ENCODE assay signal across 9 mouse cellular contexts in the genomic region with DNA sequence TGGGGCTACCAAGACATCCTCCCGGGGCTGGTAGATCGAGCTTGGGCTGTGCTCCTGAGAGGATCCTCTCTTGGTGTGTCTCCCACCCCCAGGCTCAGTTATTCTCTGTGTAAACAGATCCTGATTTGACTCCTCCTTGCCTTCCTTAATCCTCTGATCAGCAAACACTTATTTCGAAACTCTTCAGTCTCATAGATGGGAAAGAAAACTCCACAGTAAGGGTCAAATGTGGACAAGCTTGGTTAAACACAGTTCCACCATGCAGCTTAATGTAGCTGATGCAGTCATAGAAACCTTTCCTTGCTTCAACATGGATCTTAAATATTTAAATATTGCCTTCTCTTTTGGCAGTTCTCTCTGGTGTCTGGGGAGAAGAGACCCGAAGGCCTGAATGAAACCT.
DNase-seq lines count a peak whose midpoint lies in the region; ATAC-seq and TF ChIP-seq lines count a peak whose summit lies in the region.
"Had no signal": no experiment of that assay in that cellular context is flagged by ENCODE, and none has a peak within 500 bp of the region (broad histone marks: within the 10 kb centered on the region; RNA-seq: fewer than 3 reads in every experiment).

No protein-coding gene starts in this region.

- no peaks in the 10 kb centered on the region for H3K9me3 ChIP-seq in heart, embryonic 10.5 days
- H3K9me3 ChIP-seq in hindbrain, embryonic 14.5 days (ENCODE audit: control insufficient read depth, low read length), result no peaks in the 10 kb centered on the region
- H3K9me3 ChIP-seq in midbrain, embryonic 15.5 days, result no peaks in the 10 kb centered on the region

- no peak for ATAC-seq in hindbrain, embryonic 14.5 days (ENCODE audit: low FRiP score)
- ATAC-seq in midbrain, embryonic 15.5 days (replicated peaks), result no peak

- DNase-seq in heart, adult 11 months, result peak; percentile 33
- DNase-seq in heart, embryonic 10.5 days (ENCODE audit: low spot score), result no peak
- DNase-seq in hindbrain, embryonic 14.5 days (ENCODE audit: low spot score), result no peak
- DNase-seq in right cerebral cortex, adult 18-20 months, result no peak
- DNase-seq in cerebellum, adult 9-10 months, result no peak
- no peak for DNase-seq in adrenal gland, postnatal 14 days

- H3K27ac ChIP-seq in heart, embryonic 10.5 days, result no peak overlapping the region
- peak overlapping the region; percentile 61 for H3K27ac ChIP-seq in cortical plate, adult 2 months (ENCODE audit: insufficient read depth, low read length)
- peak overlapping the region; percentile 78 for H3K27ac ChIP-seq in hindbrain, embryonic 14.5 days
- H3K27ac ChIP-seq in midbrain, embryonic 15.5 days, result peak overlapping the region; percentile 55

- TF ChIP-seq CTCF in cortical plate, adult 2 months (IDR thresholded peaks at IDR 0.05; ENCODE audit: extremely low read depth, insufficient read depth, low read length), result no peak

- no peaks in the 10 kb centered on the region for H3K36me3 ChIP-seq in heart, embryonic 10.5 days
- no peaks in the 10 kb centered on the region for H3K36me3 ChIP-seq in hindbrain, embryonic 14.5 days (replicated peaks; ENCODE audit: control insufficient read depth, insufficient read depth)
- no peaks in the 10 kb centered on the region for H3K36me3 ChIP-seq in midbrain, embryonic 15.5 days (replicated peaks)

- TF ChIP-seq POLR2A in cortical plate, adult 2 months (IDR thresholded peaks at IDR 0.05; ENCODE audit: extremely low read depth, insufficient read depth, low read length), result no peak

- H3K4me1 ChIP-seq in heart, embryonic 10.5 days, result peaks cover 18% of the 10 kb centered on the region
- 0 out of 2 replicates have a peak, but pooled peaks cover 1% of the 10 kb centered on the region for H3K4me1 ChIP-seq in cortical plate, adult 2 months (ENCODE audit: control insufficient read depth, insufficient read depth, low read length)
- H3K4me1 ChIP-seq in hindbrain, embryonic 14.5 days (replicated peaks; ENCODE audit: control insufficient read depth, insufficient read depth, low read length), result peaks cover 30% of the 10 kb centered on the region
- peaks cover 31% of the 10 kb centered on the region for H3K4me1 ChIP-seq in midbrain, embryonic 15.5 days

- H3K4me2 ChIP-seq in hindbrain, embryonic 14.5 days (replicated peaks), result no peak overlapping the region
- no peak overlapping the region for H3K4me2 ChIP-seq in midbrain, embryonic 15.5 days

- peaks cover 47% of the 10 kb centered on the region for H3K27me3 ChIP-seq in heart, embryonic 10.5 days (ENCODE audit: insufficient read depth, poor library complexity, severe bottlenecking)
- no peaks in the 10 kb centered on the region for H3K27me3 ChIP-seq in hindbrain, embryonic 14.5 days (ENCODE audit: control insufficient read depth, insufficient read depth, low read length)
- 0 out of 2 replicates have a peak, but pooled peaks cover 1% of the 10 kb centered on the region for H3K27me3 ChIP-seq in midbrain, embryonic 15.5 days (replicated peaks)

- H3K4me3 ChIP-seq in heart, embryonic 10.5 days, result no peak overlapping the region
- H3K4me3 ChIP-seq in cortical plate, adult 2 months (ENCODE audit: insufficient read depth, low read length), result no peak overlapping the region
- no peak overlapping the region for H3K4me3 ChIP-seq in hindbrain, embryonic 14.5 days (replicated peaks; ENCODE audit: low read length)
- H3K4me3 ChIP-seq in midbrain, embryonic 15.5 days, result no peak overlapping the region
- H3K4me3 ChIP-seq: erythroblast, embryonic 14.5 days had no signal

- WGBS in heart, embryonic 10.5 days, result 34% methylated on average over 4 of the region's 4 CpGs
- WGBS in hindbrain, embryonic 14.5 days, result 18% methylated on average over 4 of the region's 4 CpGs
- WGBS in midbrain, embryonic 15.5 days, result 10% methylated on average over 4 of the region's 4 CpGs

- H3K9ac ChIP-seq in hindbrain, embryonic 14.5 days, result no peak overlapping the region
- H3K9ac ChIP-seq in midbrain, embryonic 15.5 days, result no peak overlapping the region
